Mouse (Mus musculus) neural tube, embryonic 10.5 days (tissue): ENCODE data around the gene Gmeb2.

Experiments
- DNase-seq: peaks from one replicate; pipeline ENCODE4 v3.0.0-alpha.2; 2017; ENCODE audit warnings: low spot score; ENCODE audit errors: extremely low spot score

The Gmeb2 gene

GRCm38 (mm10) chr2:181276766-181277165 lies 11.1 kb downstream of the Gmeb2 start:
- DNase-seq: no peak

- no peak for DNase-seq
Observed at GRCm38 (mm10) chr2:181274639-181275038, 13.2 kb downstream of the Gmeb2 start.

GRCm38 (mm10) chr2:181273829-181274228 lies 14.0 kb downstream of the Gmeb2 start:
- no peak for DNase-seq

- DNase-seq: no peak
Observed at GRCm38 (mm10) chr2:181272092-181272491, 15.7 kb downstream of the Gmeb2 start.

DNA sequence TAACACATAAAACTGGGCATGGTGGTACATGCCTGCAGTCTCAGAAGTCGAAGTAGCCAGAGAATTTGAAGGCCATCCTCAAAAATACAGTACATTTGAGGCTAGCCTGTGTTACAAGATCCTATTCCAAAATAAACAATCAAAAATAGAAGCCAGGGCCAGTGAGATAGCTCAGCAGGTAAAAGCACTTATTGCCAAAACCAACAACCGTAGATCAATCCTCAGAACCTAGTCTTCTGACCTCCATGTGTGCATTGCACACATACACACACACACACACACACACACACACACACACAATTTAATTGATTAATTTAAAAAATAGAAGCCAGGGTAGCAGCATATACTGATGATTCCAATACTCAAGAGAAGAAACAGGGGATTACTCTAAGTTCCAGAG lies 21.0 kb downstream of the Gmeb2 start:
- DNase-seq: no peak

GRCm38 (mm10) chr2:181253248-181253647 lies 34.6 kb downstream of the Gmeb2 start:
- DNase-seq: no peak

GRCm38 (mm10) chr2:181251841-181252240 lies 36.0 kb downstream of the Gmeb2 start:
- no peak for DNase-seq

DNA sequence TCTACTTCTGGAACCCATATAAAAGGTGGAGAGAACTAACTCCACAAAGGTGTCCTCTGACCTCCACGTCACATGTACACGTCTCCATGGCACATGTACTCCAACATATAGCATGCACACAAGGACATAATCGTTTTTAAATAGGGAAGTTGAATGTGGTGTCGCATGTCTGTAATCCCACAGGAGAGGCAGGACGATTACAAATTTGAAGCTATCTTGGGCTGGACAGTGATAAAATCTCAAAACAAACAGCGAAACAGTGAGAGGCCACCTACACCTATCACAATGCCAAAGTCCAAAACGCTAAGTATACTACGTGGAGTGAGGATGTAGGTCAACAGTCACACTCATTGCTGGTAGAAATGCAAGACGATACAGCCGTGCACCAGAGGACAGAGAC lies 38.6 kb downstream of the Gmeb2 start:
- DNase-seq: no peak

DNA sequence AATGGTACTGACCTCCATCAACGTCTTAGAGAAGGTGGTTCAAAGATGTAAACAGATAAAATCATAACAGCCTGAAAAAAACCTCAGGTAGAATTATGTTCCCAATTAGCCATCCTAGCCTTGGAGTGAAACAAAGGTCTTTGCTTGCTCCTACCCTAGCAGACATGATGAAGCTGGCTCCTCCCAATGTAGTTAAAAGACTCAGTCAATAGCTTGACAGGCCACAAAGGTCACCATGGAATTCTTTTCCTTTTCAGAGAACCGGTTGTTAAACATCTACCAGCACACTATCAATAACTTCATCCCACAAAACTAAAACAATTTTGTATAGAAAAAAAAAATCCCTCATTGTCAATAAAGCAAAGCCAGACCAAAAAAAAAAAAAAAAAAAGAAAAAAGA lies 42.8 kb downstream of the Gmeb2 start:
- no peak for DNase-seq

DNA sequence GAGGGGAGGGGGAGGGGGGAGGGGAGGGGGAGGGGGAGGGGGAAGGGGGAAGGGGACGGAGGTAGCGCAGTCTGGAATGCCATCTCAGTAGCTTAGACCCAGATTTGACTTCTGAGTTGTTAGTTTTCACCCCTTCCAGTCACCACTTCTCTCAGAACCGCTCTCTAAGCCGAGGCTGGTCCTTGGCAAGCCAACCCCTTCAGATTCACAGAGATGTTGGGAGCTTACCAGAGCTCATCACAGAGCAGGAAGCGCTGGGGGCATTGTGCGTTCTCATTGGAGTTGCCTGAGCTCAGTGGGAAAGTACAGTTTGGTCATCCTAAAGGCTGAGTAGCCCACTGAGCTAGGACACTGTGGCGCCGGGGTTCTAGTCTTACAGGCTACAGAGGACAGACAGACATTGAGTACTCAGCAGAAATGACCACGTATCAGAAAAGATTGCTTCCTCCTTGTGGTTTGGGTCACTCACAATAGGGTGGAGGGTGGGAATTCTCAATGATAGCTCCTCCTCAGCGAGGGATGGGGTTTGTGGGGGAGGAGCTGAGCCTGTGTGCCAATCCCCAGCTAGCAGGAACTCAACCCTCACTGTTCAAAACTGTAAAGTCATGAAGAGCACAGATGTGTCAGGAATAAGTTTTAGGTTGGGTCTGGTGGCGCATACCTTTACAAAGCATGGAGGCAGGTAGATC lies 44.0 kb downstream of the Gmeb2 start:
- DNase-seq: no peak

DNA sequence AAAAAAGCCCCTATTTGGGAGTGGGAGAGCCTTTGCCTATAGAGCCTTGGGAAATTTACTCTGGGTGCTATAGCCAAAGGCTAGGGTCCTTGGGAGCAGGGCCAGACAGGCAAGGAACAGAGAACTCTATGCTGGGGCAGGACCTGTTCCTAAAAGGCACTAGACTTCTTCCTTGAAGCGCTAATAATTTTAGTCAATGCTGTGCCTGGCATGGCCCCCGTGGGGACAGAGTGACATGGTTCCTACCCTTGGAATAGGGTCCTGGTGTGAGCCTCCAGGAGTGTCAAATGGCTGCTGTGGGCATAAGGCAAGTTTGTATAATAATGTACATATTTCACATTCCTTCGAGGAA lies 45.5 kb downstream of the Gmeb2 start:
- DNase-seq: no peak

- no peak for DNase-seq
Observed at GRCm38 (mm10) chr2:181241602-181242313, 46.1 kb downstream of the Gmeb2 start, which contains the start of gene Helz2. Gene Helz2 (minus strand): TSS chr2:181242027.

GRCm38 (mm10) chr2:181240806-181241440 lies 46.9 kb downstream of the Gmeb2 start:
- no peak for DNase-seq

DNA sequence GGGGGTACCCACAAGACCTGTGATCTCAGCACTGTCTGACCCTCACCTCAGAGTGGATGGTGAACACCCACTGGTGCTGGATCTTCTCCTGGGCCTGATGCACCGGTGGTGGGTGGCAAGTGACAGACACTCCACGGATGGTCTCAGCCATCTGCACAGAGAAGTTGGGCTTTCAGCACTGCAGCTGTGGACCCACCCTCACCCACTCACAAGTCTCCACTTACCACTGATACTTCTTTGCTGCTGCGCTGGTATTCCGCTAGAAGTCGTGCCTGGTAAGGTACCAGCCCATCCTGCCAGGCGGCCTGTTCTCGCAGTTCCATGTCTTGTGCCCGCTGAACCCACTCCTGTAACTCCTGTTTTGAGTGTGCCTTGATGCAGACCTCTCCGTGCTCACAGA lies 48.6 kb downstream of the Gmeb2 start:
- no peak for DNase-seq

DNA sequence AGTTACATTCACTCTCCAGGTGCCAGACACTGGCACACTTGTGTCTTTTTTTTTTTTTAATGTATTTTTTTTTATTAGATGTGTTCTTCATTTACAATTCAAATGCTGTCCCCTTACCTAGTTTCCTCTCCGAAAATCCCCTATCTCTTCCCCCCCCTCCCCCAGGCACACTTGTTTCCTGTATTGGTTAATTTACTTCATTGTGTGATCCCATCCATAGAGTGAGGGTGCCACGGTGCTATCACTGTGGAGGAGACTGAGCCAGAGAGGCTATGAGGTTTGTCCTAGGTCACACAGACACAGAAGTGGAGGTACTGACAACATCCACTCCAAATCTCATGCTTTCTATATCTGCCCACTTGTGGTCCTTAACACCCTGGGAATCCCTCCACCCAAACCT lies 49.0 kb downstream of the Gmeb2 start:
- DNase-seq: no peak

DNA sequence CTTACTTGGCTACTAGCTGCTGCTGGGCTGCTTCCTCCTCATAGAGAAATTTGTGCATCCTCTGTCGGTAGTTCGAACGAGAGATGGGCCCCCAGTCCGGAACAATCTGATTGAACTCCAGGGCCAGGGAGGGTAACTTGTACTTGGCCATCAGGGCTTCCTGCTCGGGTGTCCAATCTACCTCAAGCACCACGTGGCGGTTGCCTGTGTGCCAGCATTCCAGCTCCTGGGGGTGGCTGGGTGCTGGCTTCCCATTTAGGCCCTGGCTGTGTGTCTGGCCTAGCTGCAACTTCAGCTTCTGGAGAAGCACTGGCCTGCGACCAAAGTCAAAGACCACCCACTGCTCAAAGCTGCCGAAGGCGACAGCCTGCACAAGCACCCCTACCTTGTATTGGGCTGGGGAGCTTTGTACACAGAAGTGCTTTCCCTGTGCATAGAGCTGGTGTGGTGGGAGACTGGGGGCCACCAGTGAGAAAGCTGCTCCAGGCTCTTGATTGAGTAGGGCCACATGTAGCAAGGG lies 49.7 kb downstream of the Gmeb2 start:
- DNase-seq: no peak

DNA sequence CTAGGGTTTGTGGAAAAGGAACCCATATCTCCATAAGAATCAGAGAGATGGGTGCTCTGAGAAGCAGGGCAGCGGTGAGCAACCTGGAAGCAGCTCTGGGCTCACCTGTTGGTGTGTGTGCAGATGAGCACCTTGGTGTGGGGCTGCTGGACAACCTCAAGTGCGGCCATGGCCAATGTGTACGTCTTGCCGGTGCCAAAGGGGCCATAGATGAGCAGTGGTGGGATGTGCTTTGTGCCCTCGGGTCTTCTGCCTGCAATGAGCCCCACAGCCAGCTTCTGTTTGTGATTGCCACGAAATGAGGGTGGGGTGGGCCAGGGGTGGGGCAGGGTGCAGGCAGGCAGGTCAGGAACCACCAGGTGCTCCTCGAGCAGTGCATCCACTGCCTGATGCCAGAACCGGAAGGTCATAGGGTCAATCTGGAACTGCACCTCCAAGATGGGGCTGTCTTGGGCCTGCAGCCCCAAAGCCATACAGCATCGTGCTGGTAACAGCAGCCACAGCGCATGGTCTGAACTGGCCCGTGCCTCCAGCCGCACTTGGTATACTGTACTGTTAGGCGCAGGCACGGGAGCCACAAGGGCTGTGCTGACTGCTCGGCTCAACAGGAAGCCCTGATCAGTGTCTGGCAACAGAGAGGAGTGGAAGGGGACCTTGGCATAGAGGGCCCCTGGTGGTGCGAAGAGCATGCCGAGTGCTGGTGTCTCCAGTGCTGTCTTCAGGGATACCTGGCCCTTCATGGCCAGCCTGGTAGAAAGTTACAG lies 50.4 kb downstream of the Gmeb2 start:
- no peak for DNase-seq

DNA sequence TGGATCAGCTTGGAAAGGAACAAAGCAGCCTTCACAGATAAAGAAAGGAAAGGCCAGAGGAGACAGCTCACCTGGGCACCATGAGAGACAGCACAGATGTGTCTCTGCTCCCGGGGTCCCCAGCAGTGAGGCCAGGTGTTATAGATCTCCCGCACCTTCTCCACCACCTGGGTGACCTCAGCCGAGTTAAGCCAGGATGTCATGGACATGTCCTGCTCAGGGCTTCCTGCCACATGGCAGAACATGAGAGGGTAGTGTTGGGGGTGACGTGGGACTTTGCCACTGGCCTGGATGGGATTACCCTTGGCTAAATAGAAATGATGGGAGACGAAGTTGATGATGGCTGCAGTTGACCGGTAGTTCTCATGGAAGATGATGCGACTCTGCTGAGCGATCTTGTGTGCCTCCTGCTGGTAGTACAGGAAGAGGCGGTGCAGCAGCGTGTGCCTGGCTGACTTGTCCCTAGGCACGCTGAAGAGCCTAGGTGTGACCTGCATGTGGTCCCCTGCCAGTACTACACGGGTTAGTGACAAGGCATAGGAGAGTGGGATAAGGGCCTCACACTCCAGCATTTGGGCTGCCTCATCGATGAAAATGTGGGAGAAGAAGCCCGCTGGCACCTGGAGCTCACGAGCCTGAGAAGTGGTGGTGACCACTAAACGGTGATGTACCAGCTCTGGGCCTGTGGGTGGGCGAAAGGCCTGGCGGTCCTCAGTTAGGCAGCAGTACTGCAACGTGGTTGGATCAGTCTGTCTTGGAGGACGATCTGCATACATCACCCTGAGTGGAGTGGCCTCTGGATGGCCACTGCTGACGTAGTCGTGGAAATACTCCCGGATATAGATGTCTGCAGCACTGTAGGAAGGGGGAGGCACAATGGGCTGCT lies 51.9 kb downstream of the Gmeb2 start:
- DNase-seq: no peak

GRCm38 (mm10) chr2:181234680-181235079 lies 53.2 kb downstream of the Gmeb2 start:
- DNase-seq: no peak

- no peak for DNase-seq
Observed at GRCm38 (mm10) chr2:181233443-181233842, 54.4 kb downstream of the Gmeb2 start.

- no peak for DNase-seq
Observed at GRCm38 (mm10) chr2:181231171-181231570, 56.7 kb downstream of the Gmeb2 start.
